Comparison of ENCODE assay signal across 8 mouse cellular contexts in the genomic region with DNA sequence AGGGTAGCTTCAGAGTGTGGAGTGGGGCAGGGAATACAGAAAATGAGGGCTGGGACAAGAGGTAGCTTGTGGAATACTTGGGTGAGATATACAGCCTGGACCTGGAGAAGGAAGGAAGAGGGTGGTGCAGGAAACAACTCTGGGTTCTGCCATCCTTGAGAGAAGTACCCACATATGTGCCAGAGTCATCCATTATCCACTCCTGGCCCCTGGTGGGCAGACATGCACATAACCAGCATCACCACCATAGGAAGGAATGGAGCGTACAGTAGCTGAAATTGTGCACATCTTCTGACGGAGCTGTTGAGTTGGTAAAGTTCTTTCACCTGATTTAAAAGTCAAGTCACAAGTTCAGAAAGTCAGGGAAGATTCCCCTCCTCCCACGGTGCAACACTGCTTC.
A peak's percentile ranks its signal among the peaks of the same experiment; 100 is the strongest.
DNase-seq lines count a peak whose midpoint lies in the region; ATAC-seq lines count a peak whose summit lies in the region.

No protein-coding gene starts in this region.

- no peak for ATAC-seq in CD4-positive, CD25-positive, alpha-beta regulatory T cell, adult 4 months
- ATAC-seq in monocyte, adult 5-6 weeks (replicated peaks; ENCODE audit: insufficient number of reproducible peaks, low FRiP score, low TSS enrichment, poor library complexity, severe bottlenecking) = no peak
- ATAC-seq in inflammation-experienced regulatory T-cells, adult 6 months = no peak

- DNase-seq in CD4-positive, CD25-positive, alpha-beta regulatory T cell, adult 2 months (ENCODE audit: low read depth, low spot score) = peak; percentile 59
- peak; percentile 48 to 53 for DNase-seq in kidney, postnatal 4 days
- no peak for DNase-seq in kidney, adult 9 months
- peak; percentile 60 to 61 for DNase-seq in frontal cortex, postnatal 10 days (ENCODE audit: low spot score in 2 of 2)
- DNase-seq in left cerebral cortex, adult 8-10 months (ENCODE audit: low spot score in 2 of 2) = peak; percentile 45 to 66
